Mouse (Mus musculus) embryo, embryonic 10 days (tissue): ENCODE results near the gene Phka2.

Experiments used
- DNase-seq: peaks from one replicate; pipeline ENCODE4 v3.0.0-alpha.2; 2015; ENCODE audit warnings: low spot score

The Phka2 gene

GRCm38 (mm10) chrX:160502048-160503041 is at the start of gene Phka2:
Phka2 (plus strand) TSS chrX:160502166.
- peak; percentile 82 for DNase-seq

- DNase-seq, result no peak
These were observed 46.3 kb upstream of the Phka2 start for GRCm38 (mm10) chrX:160455686-160456085.

- DNase-seq, result no peak
These were observed 30.6 kb upstream of the Phka2 start for GRCm38 (mm10) chrX:160471257-160471786.

- no peak for DNase-seq
These were observed 12.2 kb upstream of the Phka2 start for GRCm38 (mm10) chrX:160489784-160490183.

DNA sequence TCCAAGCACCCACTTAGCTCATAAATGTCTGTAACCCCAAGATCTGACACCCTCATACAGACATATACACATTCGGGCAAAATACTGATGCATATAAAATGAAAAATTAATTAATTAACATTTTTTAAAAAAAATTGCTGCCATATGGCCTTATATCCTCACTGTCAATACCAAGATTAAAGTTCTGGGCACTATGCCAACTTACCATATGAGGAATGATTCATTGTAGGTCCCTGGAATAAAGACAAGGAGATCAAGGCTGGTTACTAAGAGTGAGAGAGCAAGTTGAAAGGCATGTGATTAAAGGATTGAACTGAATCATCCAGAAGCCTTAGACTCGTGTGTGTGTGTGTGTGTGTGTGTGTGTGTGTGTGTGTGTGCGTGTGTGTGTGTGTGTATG is 7.6 kb upstream of the Phka2 start:
- no peak for DNase-seq

GRCm38 (mm10) chrX:160494921-160495320 is 7.0 kb upstream of the Phka2 start:
- no peak for DNase-seq

- DNase-seq, result no peak
These were observed 5.5 kb upstream of the Phka2 start for GRCm38 (mm10) chrX:160496473-160496872.

GRCm38 (mm10) chrX:160501095-160501494 is 871 bp upstream of the Phka2 start:
- DNase-seq, result no peak

- DNase-seq, result no peak
These were observed 299 bp upstream of the Phka2 start for GRCm38 (mm10) chrX:160501687-160502047.

- DNase-seq, result no peak
These were observed 7.1 kb downstream of the Phka2 start for GRCm38 (mm10) chrX:160509046-160509445.

DNA sequence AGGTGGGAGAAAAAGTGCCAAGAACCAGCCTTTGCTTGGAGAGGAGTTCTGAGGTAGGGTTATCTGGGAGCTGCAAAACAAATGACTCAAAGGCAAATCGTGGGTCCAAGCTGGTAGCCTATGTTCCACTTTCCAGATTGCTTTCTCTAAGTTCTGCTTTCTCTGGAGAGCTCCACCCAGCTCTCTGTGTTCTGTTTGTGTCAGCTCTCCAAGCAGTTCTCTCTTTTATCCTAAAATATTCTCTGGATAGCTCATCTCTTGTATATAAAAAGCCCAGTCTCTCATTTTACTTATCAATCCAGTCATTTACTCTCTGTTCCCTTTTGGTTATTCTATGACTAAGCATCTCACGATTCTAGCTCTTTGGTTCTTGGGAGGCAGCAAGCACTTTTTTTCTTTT is 8.2 kb downstream of the Phka2 start:
- no peak for DNase-seq

- no peak for DNase-seq
These were observed 14.1 kb downstream of the Phka2 start for GRCm38 (mm10) chrX:160516027-160516426.

DNA sequence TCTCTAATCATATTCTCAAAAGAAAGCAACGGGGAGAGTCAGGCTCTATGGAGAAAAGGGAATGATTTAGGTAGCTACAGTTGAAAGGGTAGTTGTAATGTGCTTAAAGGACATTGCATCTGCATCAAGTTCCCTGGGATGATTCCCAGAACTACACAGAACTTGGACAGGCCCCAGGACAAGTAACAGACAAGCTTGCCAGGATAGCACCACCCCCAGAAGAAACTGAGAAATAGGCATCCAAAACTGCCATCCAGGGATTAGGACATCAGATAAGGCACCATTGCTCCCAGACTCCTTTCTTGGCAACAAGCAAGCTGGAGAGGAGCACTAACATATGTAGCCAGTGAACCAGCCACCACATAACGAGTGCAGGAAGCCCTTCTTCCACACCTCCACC is 40.8 kb downstream of the Phka2 start:
- DNase-seq, result no peak

GRCm38 (mm10) chrX:160548875-160549274 is 46.9 kb downstream of the Phka2 start:
- DNase-seq, result no peak

- DNase-seq, result no peak
These were observed 50.1 kb downstream of the Phka2 start for GRCm38 (mm10) chrX:160552066-160552465.

- DNase-seq, result no peak
These were observed 81.6 kb downstream of the Phka2 start for GRCm38 (mm10) chrX:160583589-160583988.

DNA sequence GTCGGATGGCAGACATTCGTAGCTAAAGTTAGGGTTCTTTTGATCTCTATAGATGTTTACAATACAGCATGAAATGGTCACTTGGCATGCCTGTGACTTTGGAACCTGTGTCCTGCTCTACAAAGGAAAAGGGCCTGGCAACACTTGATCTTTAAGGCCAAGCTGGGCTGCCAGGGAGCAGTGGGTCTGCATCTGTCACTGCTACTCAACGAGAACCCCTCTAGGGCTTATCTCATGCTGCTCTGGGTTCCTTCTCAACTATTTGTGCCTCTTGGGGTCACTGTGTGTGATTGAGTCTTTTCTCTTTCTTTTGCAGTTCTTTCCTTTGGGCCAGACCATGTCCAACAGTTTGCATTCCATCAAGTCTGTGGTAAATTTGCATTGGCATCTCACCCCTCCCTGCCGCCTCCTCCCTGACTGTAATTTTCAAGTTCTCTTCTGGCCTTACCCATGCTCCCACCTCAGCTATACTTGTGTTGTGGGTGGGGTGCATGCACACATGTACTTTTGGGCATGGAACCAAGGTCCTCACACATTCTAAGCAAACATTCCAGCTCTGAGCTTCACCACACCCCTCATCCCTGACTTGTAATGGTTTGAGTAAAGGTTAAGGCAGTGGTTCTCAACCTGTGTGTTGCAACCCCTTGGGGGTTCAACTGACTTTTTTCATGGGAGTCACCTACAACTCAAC is 82.3 kb downstream of the Phka2 start:
- DNase-seq, result no peak

DNA sequence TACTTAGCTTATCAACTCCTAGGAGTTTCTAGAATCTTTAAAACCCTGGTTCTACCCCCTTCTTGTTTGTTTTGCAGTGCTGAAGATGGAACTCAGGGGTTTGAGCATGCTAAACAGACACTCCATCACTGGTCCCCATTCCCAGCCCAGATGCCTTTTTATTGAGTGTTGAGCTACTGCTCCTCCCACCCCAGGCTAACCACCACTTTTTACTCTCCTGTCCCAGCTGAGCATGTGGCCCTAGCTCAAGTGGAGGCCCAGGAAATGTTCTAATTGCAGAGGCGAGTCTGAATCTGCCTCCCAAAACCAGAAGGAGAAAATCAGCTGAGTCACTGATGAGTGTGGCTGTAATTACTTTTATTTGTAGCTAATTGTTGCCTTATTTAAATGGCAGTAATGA is 83.1 kb downstream of the Phka2 start:
- DNase-seq, result no peak

DNA sequence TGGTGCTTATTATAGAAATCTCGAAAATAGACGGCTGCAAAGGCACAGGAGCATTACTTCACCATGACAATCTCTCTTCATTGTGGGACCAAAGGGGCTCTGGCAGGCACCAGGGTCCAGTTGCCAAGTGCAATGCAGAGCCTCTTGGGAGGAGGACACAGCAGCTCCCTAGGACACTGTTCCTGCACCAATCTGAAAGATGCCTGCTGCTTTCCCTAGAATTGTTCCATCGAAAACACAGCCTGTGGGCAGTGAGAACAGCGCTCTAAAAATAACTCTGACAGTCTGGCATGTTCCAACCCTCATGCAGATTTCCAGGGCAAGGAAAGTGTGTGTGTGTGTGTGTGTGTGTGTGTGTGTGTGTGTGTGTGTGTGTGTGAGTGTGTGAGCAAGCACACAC is 86.6 kb downstream of the Phka2 start:
- DNase-seq, result no peak

DNA sequence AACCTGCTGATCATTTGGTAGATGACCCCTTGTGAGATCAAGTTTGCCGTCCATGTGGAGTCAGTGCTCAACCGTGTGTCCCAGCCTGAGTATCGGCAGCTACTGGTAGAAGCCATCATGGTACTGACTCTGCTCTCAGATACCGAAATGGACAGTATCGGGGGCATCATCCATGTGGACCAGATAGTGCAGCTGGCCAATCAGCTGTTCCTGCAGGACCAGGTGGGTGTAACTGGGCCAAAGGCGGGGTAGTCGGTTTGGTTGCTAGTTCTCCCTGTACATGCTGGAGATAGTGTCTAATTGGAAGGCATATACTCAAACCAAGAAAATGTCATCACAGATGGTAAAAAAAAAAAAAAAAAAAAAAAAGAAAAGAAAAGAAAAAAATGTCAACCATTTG is 88.2 kb downstream of the Phka2 start:
- DNase-seq, result no peak

DNA sequence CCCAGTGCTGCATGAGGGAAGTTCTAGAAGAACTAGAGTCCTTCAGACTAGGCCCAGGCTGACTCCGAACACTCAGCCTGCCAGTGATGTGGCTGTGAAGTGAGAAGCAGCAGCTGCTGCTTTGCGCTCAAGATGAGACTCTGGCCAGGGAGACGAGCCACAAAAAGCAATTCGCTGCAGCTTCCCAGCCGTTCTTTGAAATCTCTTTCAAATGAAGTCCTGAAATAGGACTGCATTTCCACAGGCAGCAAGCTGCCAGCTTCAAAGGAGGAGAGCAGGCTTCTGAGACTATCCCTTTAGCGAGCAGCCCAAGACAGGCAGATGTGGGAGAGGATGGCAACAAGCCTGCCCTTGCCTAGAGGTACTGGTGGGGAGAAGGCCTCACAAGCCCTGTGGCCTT is 91.0 kb downstream of the Phka2 start:
- no peak for DNase-seq

GRCm38 (mm10) chrX:160598055-160598454 is 96.1 kb downstream of the Phka2 start:
- DNase-seq, result no peak
